Mouse (Mus musculus) C2C12 (cell line): Measurements from ENCODE around the gene Eps15. TPM values are rescaled to one million over a fixed set of nuclear protein-coding genes. Genes with fewer than 3 reads are reported as not detected.
A peak's percentile ranks its signal among the peaks of the same experiment; 100 is the strongest.

ENCODE experiments used
- H3K27me3 ChIP-seq: one replicate; pipeline ENCODE4 v1.6.1; 2011; ENCODE audit not compliant: control insufficient read depth, insufficient read depth, insufficient read length
- H3K36me3 ChIP-seq: one replicate; pipeline ENCODE4 v1.6.1; 2011; ENCODE audit not compliant: control insufficient read depth, insufficient read depth
- H3K4me3 ChIP-seq: one replicate; pipeline ENCODE4 v1.5.1; 2011; ENCODE audit warnings: mild to moderate bottlenecking, control low read depth; ENCODE audit not compliant: poor library complexity, insufficient read depth, severe bottlenecking
- H3K79me2 ChIP-seq: one replicate; pipeline ENCODE4 v1.6.1; 2011; ENCODE audit not compliant: control insufficient read depth, insufficient read depth
- H3K79me3 ChIP-seq: one replicate; pipeline ENCODE4 v1.6.1; 2011; ENCODE audit warnings: low read depth, control low read depth
- H3ac ChIP-seq: one replicate; pipeline ENCODE3; 2011; ENCODE audit warnings: low read depth; ENCODE audit not compliant: control insufficient read depth, insufficient read length
- CEBPB ChIP-seq: IDR thresholded peaks from one replicate; pipeline ENCODE4 v1.6.1; 2011; ENCODE audit warnings: low read depth, mild to moderate bottlenecking, control low read depth, moderate library complexity
- CTCF ChIP-seq: IDR thresholded peaks from one replicate; pipeline ENCODE4 v1.5.1; 2011; ENCODE audit not compliant: control insufficient read depth, insufficient read depth, insufficient read length
- FOSL1 ChIP-seq: IDR thresholded peaks from one replicate; pipeline ENCODE4 v1.8.0; 2011; ENCODE audit warnings: mild to moderate bottlenecking, low read length; ENCODE audit not compliant: poor library complexity, insufficient read depth, severe bottlenecking
- MAX ChIP-seq: IDR thresholded peaks from one replicate; pipeline ENCODE4 v1.6.1; 2011; ENCODE audit warnings: mild to moderate bottlenecking, control low read depth
- MYOD1 ChIP-seq: IDR thresholded peaks from one replicate; pipeline ENCODE4 v1.6.1; 2011; ENCODE audit warnings: low read depth; ENCODE audit not compliant: control insufficient read depth, insufficient read length
- USF1 ChIP-seq: IDR thresholded peaks from one replicate; pipeline ENCODE4 v1.6.1; 2011; ENCODE audit warnings: low read depth, mild to moderate bottlenecking, control low read depth, moderate library complexity
- polyA plus RNA-seq: library from polyadenylated mRNA; unstranded; fragments of >200 nt; fragmentation: generic; extraction: Trizol; gene quantifications from one replicate; pipeline ENCODE4 v1.2.1, GENCODE M21; 2012; ENCODE audit warnings: missing spikeins

Eps15 gene
- polyA plus RNA-seq, 1 experiment = 13.1 TPM

GRCm38 (mm10) chr4:109433641-109434040 is 153.6 kb downstream of the Eps15 start:
- H3K27me3 ChIP-seq = no peaks in the 10 kb centered on the region
- no peaks in the 10 kb centered on the region for H3K79me2 ChIP-seq
- no peaks in the 10 kb centered on the region for H3K36me3 ChIP-seq
- no peaks in the 10 kb centered on the region for H3K79me3 ChIP-seq
- no peak overlapping the region for H3ac ChIP-seq
- TF ChIP-seq MYOD1 (peak; percentile 90), CEBPB (no peak), FOSL1 (peak; percentile 58)
- no peak overlapping the region for H3K4me3 ChIP-seq

GRCm38 (mm10) chr4:109434256-109434655 is 154.2 kb downstream of the Eps15 start:
- no peak for TF ChIP-seq CEBPB
- no peak for TF ChIP-seq MAX
- TF ChIP-seq USF1 = peak; percentile 53
- TF ChIP-seq CTCF = no peak
- no peak overlapping the region for H3ac ChIP-seq
- H3K4me3 ChIP-seq = no peak overlapping the region
- H3K27me3 ChIP-seq = no peaks in the 10 kb centered on the region
- no peaks in the 10 kb centered on the region for H3K79me3 ChIP-seq
- H3K36me3 ChIP-seq = no peaks in the 10 kb centered on the region
- no peaks in the 10 kb centered on the region for H3K79me2 ChIP-seq

Other genes with a start within 250 kb of the Eps15 start
- 27.2 TPM for gene Osbpl9, start 78.0 kb upstream of the Eps15 start, polyA plus RNA-seq
- 0.04 TPM for gene Calr4, start 45.8 kb upstream of the Eps15 start, polyA plus RNA-seq
- 0.42 TPM for gene Ttc39a, start 126.4 kb downstream of the Eps15 start, polyA plus RNA-seq
- gene Rnf11, start 204.5 kb downstream of the Eps15 start, polyA plus RNA-seq = 26.9 TPM